Mouse (Mus musculus): ENCODE data around the gene Zfpl1. TPM values are rescaled to one million over a fixed set of nuclear protein-coding genes. Genes with fewer than 3 reads are reported as not detected.

The Zfpl1 gene
- polyA plus RNA-seq, 1 experiment = 20.5 TPM

DNA sequence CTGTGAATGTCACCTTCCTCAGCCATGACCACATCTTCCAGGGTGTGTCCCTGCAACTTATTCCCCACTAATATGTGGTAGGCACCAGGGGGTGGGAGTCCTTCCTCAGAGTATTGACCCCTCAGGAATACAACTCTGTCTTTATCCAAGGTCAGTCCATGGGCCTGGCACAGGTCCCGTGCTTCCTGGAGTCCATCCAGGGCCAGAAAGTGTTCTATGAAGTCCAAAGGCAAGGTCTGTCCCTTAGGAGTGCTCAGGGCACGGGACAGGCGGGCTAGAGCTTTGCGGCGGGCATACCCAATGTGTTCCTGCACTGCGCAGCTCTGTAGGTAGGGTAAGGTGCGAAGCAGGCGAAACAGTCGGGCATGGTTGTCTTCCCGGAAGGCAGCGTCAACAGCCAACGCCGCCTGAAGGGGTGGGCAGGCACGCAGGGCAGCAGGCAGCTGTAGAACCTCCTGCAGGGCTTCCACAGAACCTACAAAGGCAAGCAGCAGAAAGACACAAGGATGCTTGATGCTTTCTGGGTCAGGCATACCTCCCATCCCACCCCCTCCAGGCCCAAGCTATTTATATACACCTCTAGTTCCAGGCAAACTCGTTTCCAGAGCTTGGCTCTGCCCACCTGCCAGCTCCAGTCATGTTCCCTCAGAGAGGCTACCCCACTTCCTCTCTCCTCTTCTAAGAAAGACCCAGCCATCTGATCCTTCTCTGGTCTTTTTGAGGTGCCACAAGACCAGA, 31.5 kb upstream of the Zfpl1 start:
- no peaks in the 10 kb centered on the region; the same call in 1 of the 2 replicates for H3K4me1 ChIP-seq (ENCODE audit: control insufficient read depth, insufficient read depth, insufficient read length, low read length)
- no peak overlapping the region for H3K27ac ChIP-seq (replicated peaks; ENCODE audit: low read depth, low read length)
- H3K4me3 ChIP-seq (ENCODE audit: insufficient read depth, low read depth, low read length) = no peak overlapping the region

- H3K4me3 ChIP-seq (ENCODE audit: insufficient read depth, low read depth, low read length) = no peak overlapping the region
- no peak overlapping the region for H3K27ac ChIP-seq (replicated peaks; ENCODE audit: low read depth, low read length)
- no peaks in the 10 kb centered on the region; the same call in 1 of the 2 replicates for H3K4me1 ChIP-seq (ENCODE audit: control insufficient read depth, insufficient read depth, insufficient read length, low read length)
Measured at GRCm38 (mm10) chr19:6113116-6113515, 28.4 kb upstream of the Zfpl1 start.

DNA sequence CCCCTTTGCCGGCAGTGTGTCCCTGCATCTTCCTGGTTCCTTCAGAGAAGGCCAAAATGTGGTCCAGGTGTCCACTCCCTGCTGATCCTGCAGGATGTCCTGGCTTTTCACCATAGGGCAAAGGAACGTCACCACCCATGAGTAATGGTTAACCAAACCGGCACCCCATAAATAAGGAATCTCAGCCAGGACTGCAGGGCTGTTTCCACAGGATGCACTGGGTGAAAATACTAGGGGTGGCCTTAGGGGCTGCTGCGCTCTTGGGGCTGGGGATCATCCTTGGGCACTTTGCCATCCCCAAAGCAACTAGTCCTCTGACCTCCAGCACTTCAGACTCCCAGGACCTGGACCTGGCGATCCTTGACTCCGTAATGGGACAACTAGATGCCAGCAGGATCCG, 20.8 kb upstream of the Zfpl1 start, which contains the start of gene Naaladl1:
Naaladl1 (plus strand) TSS at position 197 of the 400 bp plus-strand sequence.
- Histone ChIP-seq H3K4me3 (ENCODE audit: insufficient read depth, low read depth, low read length) (no peak within 1 kb of the TSS), H3K4me1 (ENCODE audit: control insufficient read depth, insufficient read depth, insufficient read length, low read length) (no peaks in the 10 kb centered on the region), H3K27ac (replicated peaks; ENCODE audit: low read depth, low read length) (no peak within 1 kb of the TSS)

DNA sequence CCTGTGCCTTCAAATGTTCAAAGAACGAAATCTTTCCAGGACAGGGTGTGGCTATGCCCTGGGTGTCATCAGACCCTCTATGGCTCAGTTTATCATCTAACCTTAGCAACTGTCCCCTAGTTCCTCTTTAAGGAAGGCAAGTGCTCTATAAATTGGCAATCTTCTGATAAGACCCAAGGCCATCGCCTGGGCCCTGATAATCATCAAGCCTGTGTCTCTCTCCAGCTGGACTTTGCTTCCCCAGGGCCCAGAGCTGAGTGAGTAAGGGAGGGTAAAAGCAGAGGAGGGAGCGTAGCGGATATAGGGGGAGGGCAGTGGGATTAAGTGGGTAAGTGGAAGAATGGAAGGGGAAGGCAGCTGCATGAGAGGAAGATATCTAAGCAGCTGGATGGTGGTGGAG, 19.7 kb upstream of the Zfpl1 start:
- no peak overlapping the region for H3K4me3 ChIP-seq (ENCODE audit: insufficient read depth, low read depth, low read length)
- no peaks in the 10 kb centered on the region for H3K4me1 ChIP-seq (ENCODE audit: control insufficient read depth, insufficient read depth, insufficient read length, low read length)
- H3K27ac ChIP-seq (replicated peaks; ENCODE audit: low read depth, low read length) = no peak overlapping the region

DNA sequence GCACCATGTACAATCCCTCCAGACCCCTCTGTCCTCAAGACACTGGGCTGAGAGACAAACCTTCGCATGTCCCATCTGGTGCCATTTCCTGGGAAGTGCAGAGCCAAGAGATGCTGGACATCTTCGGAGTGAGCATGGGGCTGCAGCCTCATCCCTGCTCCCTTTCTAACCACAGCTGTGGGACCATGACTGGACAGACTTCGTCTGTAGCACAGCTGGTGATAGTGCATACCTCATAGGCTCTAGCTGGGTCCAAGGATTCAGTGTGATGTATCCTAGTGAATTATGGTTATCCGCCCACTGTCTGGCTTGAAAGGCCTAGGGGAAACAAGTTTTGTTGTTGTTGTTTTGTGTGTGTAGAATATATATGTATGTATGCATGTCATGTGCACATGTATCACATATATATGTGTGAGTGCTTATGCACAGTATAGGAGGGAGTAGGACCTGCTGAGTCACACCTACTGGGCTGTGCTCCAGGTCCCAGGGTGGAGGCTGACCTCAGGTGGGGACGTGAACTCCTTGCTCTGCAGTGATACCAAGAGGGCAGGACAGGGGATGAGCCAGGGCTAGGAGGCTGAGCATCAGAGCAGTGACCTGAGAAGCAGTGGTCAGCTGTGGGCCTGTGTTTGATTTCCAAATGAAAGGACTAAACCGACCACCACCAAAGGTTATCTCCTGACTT, 17.6 kb upstream of the Zfpl1 start:
- Histone ChIP-seq H3K4me3 (ENCODE audit: insufficient read depth, low read depth, low read length) (no peak overlapping the region), H3K27ac (replicated peaks; ENCODE audit: low read depth, low read length) (no peak overlapping the region), H3K4me1 (ENCODE audit: control insufficient read depth, insufficient read depth, insufficient read length, low read length) (no peaks in the 10 kb centered on the region)

DNA sequence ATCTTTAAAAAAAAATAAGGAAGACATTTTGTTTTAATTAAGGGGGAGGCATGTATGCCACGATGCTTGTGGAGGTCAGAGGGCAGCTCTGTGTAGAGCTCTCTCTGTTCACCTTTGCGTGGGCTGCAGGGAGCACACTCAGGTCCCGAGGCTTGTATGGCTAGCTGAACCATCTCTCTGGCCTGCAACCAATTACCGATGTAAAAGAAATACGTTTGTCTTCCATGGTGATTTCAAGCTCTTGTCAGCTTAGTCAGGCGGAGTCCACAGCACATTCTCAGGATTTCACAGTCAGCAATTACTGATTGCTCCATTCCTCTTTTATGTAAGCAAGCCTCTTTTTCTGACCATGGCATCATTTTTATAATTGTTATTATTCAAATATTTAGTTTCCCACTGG, 16.4 kb upstream of the Zfpl1 start:
- no peak overlapping the region for H3K27ac ChIP-seq (replicated peaks; ENCODE audit: low read depth, low read length)
- no peak overlapping the region for H3K4me3 ChIP-seq (ENCODE audit: insufficient read depth, low read depth, low read length)
- no peaks in the 10 kb centered on the region for H3K4me1 ChIP-seq (ENCODE audit: control insufficient read depth, insufficient read depth, insufficient read length, low read length)

DNA sequence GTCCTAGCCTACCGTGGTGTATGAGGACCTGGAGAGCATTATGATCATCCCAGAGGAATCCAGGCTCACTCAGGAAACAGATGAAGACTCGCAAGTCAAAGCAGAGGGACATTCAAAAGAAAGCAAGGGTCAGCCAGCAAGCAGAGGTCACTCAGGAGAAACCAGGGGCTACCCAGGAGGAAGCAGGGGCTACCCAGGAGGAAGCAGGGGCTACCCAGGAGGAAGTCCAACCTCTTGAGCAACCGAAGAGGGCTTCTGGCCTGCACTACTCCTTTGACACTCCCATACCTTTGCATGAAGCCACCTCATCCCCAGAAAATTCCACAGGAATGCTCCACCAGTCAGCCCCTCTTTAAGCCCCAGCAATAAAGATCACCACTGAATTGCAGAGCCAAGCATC, 13.1 kb upstream of the Zfpl1 start:
- Histone ChIP-seq H3K4me1 (ENCODE audit: control insufficient read depth, insufficient read depth, insufficient read length, low read length) (no peaks in the 10 kb centered on the region), H3K4me3 (ENCODE audit: insufficient read depth, low read depth, low read length) (no peak overlapping the region), H3K27ac (replicated peaks; ENCODE audit: low read depth, low read length) (no peak overlapping the region)

DNA sequence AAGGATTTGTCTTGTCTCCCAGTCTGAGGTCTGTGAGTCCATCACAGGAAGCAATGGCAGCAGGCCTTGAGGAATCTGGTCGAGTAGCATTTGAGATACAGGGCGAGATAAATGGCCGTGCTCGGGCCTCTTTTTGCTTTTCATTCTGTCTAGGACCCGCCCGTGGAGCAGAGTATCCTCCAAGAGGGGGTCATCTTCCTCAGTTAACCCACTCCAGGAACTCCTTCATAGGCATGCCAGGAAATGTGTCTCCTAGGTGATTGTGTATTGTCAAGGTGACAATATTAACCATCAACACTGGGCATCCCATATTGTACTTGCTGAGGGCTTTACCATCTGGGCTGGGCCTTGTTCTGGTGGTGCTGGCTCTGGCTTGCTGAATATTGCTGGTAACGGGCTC, 9.4 kb upstream of the Zfpl1 start, which contains the start of gene AC131692.1:
AC131692.1 (plus strand) TSS at position 301 of the 400 bp plus-strand sequence.
- H3K4me1 ChIP-seq (ENCODE audit: control insufficient read depth, insufficient read depth, insufficient read length, low read length) = no peaks in the 10 kb centered on the region
- no peak within 1 kb of the TSS for H3K4me3 ChIP-seq (ENCODE audit: insufficient read depth, low read depth, low read length)
- no peak within 1 kb of the TSS for H3K27ac ChIP-seq (replicated peaks; ENCODE audit: low read depth, low read length)

DNA sequence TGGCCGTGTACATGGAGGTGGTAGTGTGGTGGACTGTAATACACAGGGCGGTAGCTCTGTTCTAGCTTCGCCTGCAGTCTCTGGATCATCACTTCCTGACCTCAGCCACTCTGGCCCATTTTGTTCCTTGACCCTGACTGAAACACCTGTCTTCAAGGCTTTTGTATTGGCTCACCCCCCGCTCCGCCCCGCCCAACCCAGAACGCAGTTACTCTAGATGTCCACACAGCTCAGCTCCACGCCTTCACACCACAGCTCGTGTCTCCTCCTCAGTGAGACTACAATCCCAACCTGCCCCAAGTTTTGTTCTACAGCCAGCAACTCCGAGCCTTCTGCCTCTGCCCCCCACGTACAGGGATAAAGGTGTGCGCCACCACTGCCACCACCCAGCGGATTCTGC, 4.1 kb upstream of the Zfpl1 start:
- no peak overlapping the region for H3K27ac ChIP-seq (replicated peaks; ENCODE audit: low read depth, low read length)
- H3K4me1 ChIP-seq (ENCODE audit: control insufficient read depth, insufficient read depth, insufficient read length, low read length) = peaks cover 2% of the 10 kb centered on the region; the same call in 1 of the 2 replicates
- H3K4me3 ChIP-seq (ENCODE audit: insufficient read depth, low read depth, low read length) = no peak overlapping the region

DNA sequence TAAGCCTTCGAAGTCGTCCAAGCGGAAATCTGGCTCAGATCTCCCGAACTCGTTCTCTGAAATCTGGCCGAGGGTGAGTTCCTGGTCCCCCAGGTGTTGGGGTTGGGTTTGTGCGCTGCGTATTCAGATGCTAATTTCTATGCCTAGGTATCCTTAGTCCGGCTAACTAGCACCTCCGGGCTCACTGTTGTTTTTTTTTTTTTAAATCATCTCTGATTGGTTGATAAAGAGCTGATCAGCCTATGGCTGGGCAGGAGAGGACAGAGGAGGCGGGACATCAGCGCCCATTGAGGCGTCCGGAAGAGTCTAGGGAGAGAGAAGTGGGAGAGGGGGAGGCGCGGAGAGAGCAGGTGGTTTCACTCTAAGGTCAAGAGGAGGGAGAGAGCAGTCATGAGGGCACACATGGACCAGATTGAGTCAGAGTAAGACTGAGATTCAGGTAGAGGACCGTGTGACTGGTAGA, 692 bp upstream of the Zfpl1 start:
- H3K4me3 ChIP-seq (ENCODE audit: insufficient read depth, low read depth, low read length) = peak overlapping the region; percentile 61
- no peak overlapping the region for H3K27ac ChIP-seq (replicated peaks; ENCODE audit: low read depth, low read length)
- H3K4me1 ChIP-seq (ENCODE audit: control insufficient read depth, insufficient read depth, insufficient read length, low read length) = peaks cover 4% of the 10 kb centered on the region; the same call in 1 of the 2 replicates

- no peak within 1 kb of the TSS for H3K27ac ChIP-seq (replicated peaks; ENCODE audit: low read depth, low read length)
- H3K4me1 ChIP-seq (ENCODE audit: control insufficient read depth, insufficient read depth, insufficient read length, low read length) = peaks cover 4% of the 10 kb centered on the region; the same call in 1 of the 2 replicates
- no peak within 1 kb of the TSS for H3K4me3 ChIP-seq (ENCODE audit: insufficient read depth, low read depth, low read length)
Measured at GRCm38 (mm10) chr19:6082156-6082555, 2.6 kb downstream of the Zfpl1 start, which contains the start of gene Gm28374. Gm28374 (minus strand) TSS chr19:6082256.

DNA sequence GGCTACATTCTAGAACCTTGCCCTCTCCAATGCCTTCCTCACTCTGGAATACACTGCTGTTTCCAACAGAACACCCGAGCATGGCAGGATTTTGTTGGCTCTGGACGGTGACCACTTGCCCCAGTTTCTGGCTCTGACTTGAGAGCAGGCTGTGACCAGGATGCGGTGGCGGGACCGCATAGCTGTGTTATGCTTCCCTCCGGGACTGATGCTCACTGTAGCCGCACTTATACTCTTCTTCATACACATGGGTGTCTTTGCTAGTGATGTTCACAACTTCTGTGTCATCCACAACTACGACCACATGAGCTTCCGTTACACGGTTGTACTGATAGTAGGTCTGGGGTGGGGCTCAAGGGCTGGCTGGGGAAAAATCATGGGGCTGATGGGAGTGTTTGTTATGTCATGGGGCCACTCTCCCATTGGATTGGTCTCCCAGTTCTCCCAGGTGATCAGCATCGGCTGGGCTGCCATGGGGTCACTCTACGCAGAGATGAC, 4.7 kb downstream of the Zfpl1 start, which contains the start of gene Tmem262:
Tmem262 (plus strand) TSS at position 51 of the 498 bp plus-strand sequence.
- Histone ChIP-seq H3K4me3 (ENCODE audit: insufficient read depth, low read depth, low read length) (no peak within 1 kb of the TSS), H3K27ac (replicated peaks; ENCODE audit: low read depth, low read length) (no peak within 1 kb of the TSS), H3K4me1 (ENCODE audit: control insufficient read depth, insufficient read depth, insufficient read length, low read length) (peaks cover 8% of the 10 kb centered on the region)

DNA sequence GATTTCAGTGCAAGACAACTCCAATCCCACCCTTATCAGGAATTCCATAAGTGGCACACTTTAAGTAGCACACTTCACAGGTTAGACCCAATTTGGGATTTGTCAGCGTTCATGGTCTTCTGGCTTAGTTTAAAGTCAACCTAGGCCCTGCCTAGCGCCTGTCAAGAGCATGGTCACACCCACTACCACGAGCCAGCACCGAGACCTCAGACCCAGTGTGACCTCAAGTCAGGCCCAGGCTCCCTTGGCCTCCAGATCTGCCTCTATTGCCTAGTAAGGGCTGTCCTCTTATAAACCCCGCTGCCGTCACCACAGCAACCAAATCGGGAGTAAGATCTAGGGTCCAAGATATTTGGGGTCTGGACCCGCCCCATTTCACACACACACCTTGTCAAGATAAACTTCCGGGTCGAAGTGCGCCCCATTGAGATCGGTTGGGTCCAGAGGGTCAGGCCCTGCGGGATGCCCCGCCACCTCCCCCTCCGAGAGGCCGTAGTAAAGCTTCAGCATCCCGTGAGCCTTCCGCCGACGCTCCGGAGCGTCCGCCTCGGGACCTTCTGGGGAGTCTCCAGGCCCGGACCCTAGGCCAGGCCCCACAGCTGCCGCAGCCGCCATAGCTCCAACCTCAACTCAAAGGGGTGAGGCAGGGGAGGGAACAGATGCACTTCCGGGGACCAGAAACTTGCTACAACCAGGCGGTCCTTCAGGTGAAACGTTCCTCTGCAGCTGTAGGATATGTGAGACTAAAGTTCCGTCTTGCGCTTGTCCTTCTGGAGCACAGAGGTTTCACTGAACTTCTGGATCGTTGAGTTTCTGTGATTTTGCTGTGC, 8.0 kb downstream of the Zfpl1 start, which contains the start of gene Vps51:
Vps51 (minus strand) TSS at position 668 of the 830 bp plus-strand sequence.
- H3K4me1 ChIP-seq (ENCODE audit: control insufficient read depth, insufficient read depth, insufficient read length, low read length) = peaks cover 4% of the 10 kb centered on the region
- H3K4me3 ChIP-seq (ENCODE audit: insufficient read depth, low read depth, low read length) = peak within 1 kb of the TSS; percentile 83
- peak within 1 kb of the TSS; percentile 75 for H3K27ac ChIP-seq (replicated peaks; ENCODE audit: low read depth, low read length)

GRCm38 (mm10) chr19:6073889-6074288, 10.9 kb downstream of the Zfpl1 start:
- H3K27ac ChIP-seq (replicated peaks; ENCODE audit: low read depth, low read length) = 0 out of 2 replicates have a peak overlapping the region, but pooled peaks have one; percentile 10
- no peak overlapping the region for H3K4me3 ChIP-seq (ENCODE audit: insufficient read depth, low read depth, low read length)
- peaks cover 4% of the 10 kb centered on the region for H3K4me1 ChIP-seq (ENCODE audit: control insufficient read depth, insufficient read depth, insufficient read length, low read length)

All from brown adipose tissue, adult 24 weeks (tissue).